Mouse (Mus musculus) hematopoietic multipotent progenitor cell, adult 10-12 weeks (in vitro differentiated cells): ENCODE data around the gene Tlr8. TPM values are rescaled to one million over a fixed set of nuclear protein-coding genes. Genes with fewer than 3 reads are reported as not detected.

Source experiments
- polyA plus RNA-seq: library from polyadenylated mRNA; stranded (reverse); fragments of >175 nt; gene quantifications from 2 replicates; pipeline ENCODE4 v1.2.3, GENCODE M21; 2012; ENCODE audit warnings: low replicate concordance

Tlr8 gene
- 0.76 and 1.00 TPM in 2 replicates for polyA plus RNA-seq

DNA sequence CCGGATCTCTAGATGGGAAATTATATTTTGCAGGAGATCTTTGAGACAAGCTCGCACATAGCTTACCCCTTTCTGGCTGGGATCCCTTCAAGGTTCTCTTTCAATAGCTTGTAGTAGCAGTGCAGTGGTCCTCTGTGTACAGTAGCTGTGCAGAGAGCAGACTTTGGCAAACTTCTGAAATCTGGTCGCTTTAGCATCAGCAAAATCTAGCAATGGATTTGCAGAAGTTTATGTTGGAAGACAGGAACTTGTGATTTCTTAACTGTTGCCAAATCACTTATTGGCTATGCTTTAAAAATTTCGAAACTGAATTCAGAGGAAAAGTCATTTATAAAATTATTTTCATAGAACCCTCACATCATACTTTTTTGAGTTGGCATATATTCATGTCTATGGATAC is at the start of gene Tlr8:
Gene Tlr8 (minus strand): TSS at position 244 of the 400 bp plus-strand sequence.

GRCm38 (mm10) chrX:167208978-167209754 is 55.0 kb downstream of the Tlr8 start, which contains the start of gene Tmsb4x:
TSS of gene Tmsb4x (minus strand) at chrX:167209315.

Other genes with a start within 250 kb of the Tlr8 start
- 343 and 630 TPM in 2 replicates for gene Tmsb4x, start 55.0 kb downstream of the Tlr8 start, polyA plus RNA-seq
- 1.0 and 4.8 TPM in 2 replicates for gene Tlr7, start 66.2 kb upstream of the Tlr8 start, polyA plus RNA-seq
- gene Prps2, start 118.4 kb upstream of the Tlr8 start, polyA plus RNA-seq: 2.9 and 27.8 TPM in 2 replicates